Mouse (Mus musculus) neural tube, embryonic 14.5 days (tissue): ENCODE data around the gene Tcf12. TPM values are rescaled to one million over a fixed set of nuclear protein-coding genes. Genes with fewer than 3 reads are reported as not detected.

Source experiments
- ATAC-seq: fragments of 200-750 bp; cut with Nextera tagmentation; 2 replicates; pipeline ENCODE4 v1.8.0; 2017; ENCODE audit warnings: low read depth, mild to moderate bottlenecking, moderate TSS enrichment, moderate library complexity
- H3K27ac ChIP-seq: fragments of 300-500 bp; sonication (generic); 2 replicates; pipeline ENCODE4 v1.5.1; 2014; ENCODE audit warnings: low read depth, mild to moderate bottlenecking, control low read depth, low read length, moderate library complexity, mixed read lengths
- H3K27me3 ChIP-seq: fragments of 300-500 bp; sonication (generic); 2 replicates; pipeline ENCODE4 v1.6.1; 2014; ENCODE audit warnings: low read length; ENCODE audit not compliant: control insufficient read depth, insufficient read depth
- H3K36me3 ChIP-seq: fragments of 300-500 bp; sonication (generic); 2 replicates; pipeline ENCODE4 v1.6.1; 2014; ENCODE audit warnings: low read length, mixed read lengths; ENCODE audit not compliant: control insufficient read depth, insufficient read depth
- H3K4me1 ChIP-seq: fragments of 300-500 bp; sonication (generic); 2 replicates; pipeline ENCODE4 v1.6.1; 2014; ENCODE audit warnings: low read length; ENCODE audit not compliant: control insufficient read depth, insufficient read depth
- H3K4me2 ChIP-seq: fragments of 300-500 bp; sonication (generic); 2 replicates; pipeline ENCODE4 v1.6.1; 2014; ENCODE audit warnings: mild to moderate bottlenecking, low read depth, low read length, control low read depth
- H3K4me3 ChIP-seq: fragments of 300-500 bp; sonication (generic); 2 replicates; pipeline ENCODE4 v1.5.1; 2014; ENCODE audit warnings: low read depth, low read length, control low read depth, mixed read lengths
- H3K9ac ChIP-seq: fragments of 300-500 bp; sonication (generic); replicated peaks from 2 replicates; pipeline ENCODE4 v1.6.1; 2014; ENCODE audit warnings: low read depth, mild to moderate bottlenecking, control low read depth, low read length, mixed read lengths
- H3K9me3 ChIP-seq: fragments of 300-500 bp; sonication (generic); 2 replicates; pipeline ENCODE4 v1.6.1; 2016; ENCODE audit warnings: low read length; ENCODE audit not compliant: control insufficient read depth
- WGBS: fragments of 180-500 bp; shearing (Covaris S2); extraction: QIAGEN DNeasy Blood & Tissue Kit; methylation state at CpG from one replicate; pipeline ENCODE4 v1.1.7; 2014; 5-methylcytosine and 5-hydroxymethylcytosine counted together
- polyA plus RNA-seq: library from polyadenylated mRNA; unstranded; fragments of >200 nt; fragmentation: Nextera tagmentation; extraction: Ambion mirVana; gene quantifications from 2 replicates; pipeline ENCODE4 v1.2.1, GENCODE M21; 2014

Gene Tcf12
- polyA plus RNA-seq, 1 experiment from 2014 or later, result 74.1 TPM

- no peak for ATAC-seq
- Histone ChIP-seq H3K27me3 (no peaks in the 10 kb centered on the region), H3K9me3 (no peaks in the 10 kb centered on the region), H3K4me2 (no peak overlapping the region), H3K4me1 (no peaks in the 10 kb centered on the region), H3K27ac (no peak overlapping the region), H3K4me3 (no peak overlapping the region), H3K36me3 (no peaks in the 10 kb centered on the region), H3K9ac (no peak overlapping the region)
Observed at GRCm38 (mm10) chr9:72040156-72040555, 71.5 kb downstream of the Tcf12 start.

GRCm38 (mm10) chr9:72039369-72039768, 72.3 kb downstream of the Tcf12 start:
- no peaks in the 10 kb centered on the region for H3K4me1 ChIP-seq
- no peaks in the 10 kb centered on the region for H3K36me3 ChIP-seq
- no peaks in the 10 kb centered on the region for H3K9me3 ChIP-seq
- H3K27ac ChIP-seq, result no peak overlapping the region
- H3K4me3 ChIP-seq, result no peak overlapping the region
- no peak overlapping the region for H3K4me2 ChIP-seq
- H3K27me3 ChIP-seq, result no peaks in the 10 kb centered on the region
- H3K9ac ChIP-seq, result no peak overlapping the region
- WGBS, result 91% methylated on average over 2 of the region's 2 CpGs
- ATAC-seq, result no peak

GRCm38 (mm10) chr9:72037059-72037516, 74.6 kb downstream of the Tcf12 start:
- WGBS, result 81% methylated on average over 2 of the region's 2 CpGs
- Histone ChIP-seq H3K27ac (no peak overlapping the region), H3K9me3 (no peaks in the 10 kb centered on the region), H3K36me3 (no peaks in the 10 kb centered on the region), H3K4me1 (no peaks in the 10 kb centered on the region), H3K4me3 (no peak overlapping the region), H3K9ac (no peak overlapping the region), H3K27me3 (no peaks in the 10 kb centered on the region), H3K4me2 (no peak overlapping the region)
- no peak for ATAC-seq

GRCm38 (mm10) chr9:72036257-72036656, 75.4 kb downstream of the Tcf12 start:
- Histone ChIP-seq H3K27me3 (no peaks in the 10 kb centered on the region), H3K4me3 (no peak overlapping the region), H3K4me2 (no peak overlapping the region), H3K9me3 (no peaks in the 10 kb centered on the region), H3K4me1 (no peaks in the 10 kb centered on the region), H3K27ac (no peak overlapping the region), H3K36me3 (no peaks in the 10 kb centered on the region), H3K9ac (no peak overlapping the region)
- ATAC-seq, result no peak
- WGBS, result 87% methylated on average over 3 of the region's 3 CpGs

- Histone ChIP-seq H3K27me3 (no peaks in the 10 kb centered on the region), H3K27ac (no peak overlapping the region), H3K36me3 (no peaks in the 10 kb centered on the region), H3K4me2 (no peak overlapping the region), H3K9ac (no peak overlapping the region), H3K4me3 (no peak overlapping the region), H3K9me3 (no peaks in the 10 kb centered on the region), H3K4me1 (no peaks in the 10 kb centered on the region)
- no peak for ATAC-seq
- WGBS, result 94% methylated on average over 2 of the region's 2 CpGs
Observed at GRCm38 (mm10) chr9:72033271-72033670, 78.4 kb downstream of the Tcf12 start.

GRCm38 (mm10) chr9:72030274-72030673, 81.4 kb downstream of the Tcf12 start:
- Histone ChIP-seq H3K9me3 (no peaks in the 10 kb centered on the region), H3K36me3 (no peaks in the 10 kb centered on the region), H3K4me2 (no peak overlapping the region), H3K9ac (no peak overlapping the region), H3K4me1 (0 out of 2 replicates have a peak, but pooled peaks cover 4% of the 10 kb centered on the region), H3K27me3 (no peaks in the 10 kb centered on the region), H3K4me3 (no peak overlapping the region), H3K27ac (no peak overlapping the region)
- ATAC-seq, result no peak

- Histone ChIP-seq H3K27ac (no peak overlapping the region), H3K4me1 (0 out of 2 replicates have a peak, but pooled peaks cover 4% of the 10 kb centered on the region), H3K27me3 (no peaks in the 10 kb centered on the region), H3K9ac (no peak overlapping the region), H3K36me3 (no peaks in the 10 kb centered on the region), H3K4me3 (no peak overlapping the region), H3K9me3 (no peaks in the 10 kb centered on the region), H3K4me2 (no peak overlapping the region)
- ATAC-seq, result no peak
- 69% methylated on average over 1 of the region's 1 CpGs for WGBS
Observed at GRCm38 (mm10) chr9:72029601-72030000, 82.1 kb downstream of the Tcf12 start.

GRCm38 (mm10) chr9:72023274-72023673, 88.4 kb downstream of the Tcf12 start:
- Histone ChIP-seq H3K4me1 (peaks cover 7% of the 10 kb centered on the region; the same call in 1 of the 2 replicates), H3K27me3 (no peaks in the 10 kb centered on the region), H3K9ac (no peak overlapping the region), H3K4me3 (no peak overlapping the region), H3K27ac (peak overlapping the region; percentile 8; the same call in 1 of the 2 replicates), H3K4me2 (no peak overlapping the region), H3K36me3 (no peaks in the 10 kb centered on the region), H3K9me3 (no peaks in the 10 kb centered on the region)
- peak; percentile 51 for ATAC-seq
- WGBS, result 48% methylated on average over 5 of the region's 5 CpGs

GRCm38 (mm10) chr9:72021512-72021911, 90.2 kb downstream of the Tcf12 start:
- no peaks in the 10 kb centered on the region for H3K9me3 ChIP-seq
- no peak overlapping the region for H3K4me2 ChIP-seq
- H3K4me1 ChIP-seq, result peaks cover 7% of the 10 kb centered on the region; the same call in 1 of the 2 replicates
- no peak overlapping the region for H3K27ac ChIP-seq
- no peak for ATAC-seq
- no peaks in the 10 kb centered on the region for H3K36me3 ChIP-seq
- no peak overlapping the region for H3K9ac ChIP-seq
- H3K4me3 ChIP-seq, result no peak overlapping the region
- no peaks in the 10 kb centered on the region for H3K27me3 ChIP-seq
- 58% methylated on average over 3 of the region's 3 CpGs for WGBS
